Mouse (Mus musculus): Measurements from ENCODE around the gene Hddc3. TPM values are rescaled to one million over a fixed set of nuclear protein-coding genes. Genes with fewer than 3 reads are reported as not detected.

Hddc3 gene
- polyA plus RNA-seq (2016; fragmentation: Nextera tagmentation; extraction: Ambion mirVana) = 23.2 and 27.4 TPM in 2 replicates

GRCm38 (mm10) chr7:80342858-80343257 is at the start of gene Hddc3:
Hddc3 (plus strand) TSS chr7:80343104.
- H3K4me2 ChIP-seq (replicated peaks) = peak within 1 kb of the TSS; percentile 80
- peak within 1 kb of the TSS; percentile 59 for H3K4me3 ChIP-seq
- peak within 1 kb of the TSS; percentile 65 for H3K27ac ChIP-seq
- under 1% methylated on average over 25 of the region's 25 CpGs for WGBS
- no peaks in the 10 kb centered on the region for H3K27me3 ChIP-seq
- H3K9ac ChIP-seq = peak within 1 kb of the TSS; percentile 75
- 0 out of 2 replicates have a peak, but pooled peaks cover 3% of the 10 kb centered on the region for H3K36me3 ChIP-seq
- no peaks in the 10 kb centered on the region for H3K9me3 ChIP-seq
- peaks cover 29% of the 10 kb centered on the region for H3K4me1 ChIP-seq
- no peak for ATAC-seq (ENCODE audit: insufficient number of reproducible peaks, insufficient read depth, low FRiP score, low TSS enrichment)

- H3K4me2 ChIP-seq (replicated peaks) = peak within 1 kb of the TSS; percentile 69
- peaks cover 8% of the 10 kb centered on the region; the same call in 1 of the 2 replicates for H3K36me3 ChIP-seq
- no peaks in the 10 kb centered on the region for H3K27me3 ChIP-seq
- peak within 1 kb of the TSS; percentile 79 for H3K9ac ChIP-seq
- H3K4me1 ChIP-seq = peaks cover 9% of the 10 kb centered on the region
- WGBS = under 1% methylated on average over 52 of the region's 52 CpGs
- H3K4me3 ChIP-seq = peak within 1 kb of the TSS; percentile 84
- H3K27ac ChIP-seq = peak within 1 kb of the TSS; percentile 90
- peak; percentile 98 for ATAC-seq (ENCODE audit: insufficient number of reproducible peaks, insufficient read depth, low FRiP score, low TSS enrichment)
- H3K9me3 ChIP-seq = no peaks in the 10 kb centered on the region
These were observed 48.7 kb upstream of the Hddc3 start, which contains the start of gene Prc1 for GRCm38 (mm10) chr7:80294062-80294763. Prc1 (plus strand) TSS chr7:80294450.

DNA sequence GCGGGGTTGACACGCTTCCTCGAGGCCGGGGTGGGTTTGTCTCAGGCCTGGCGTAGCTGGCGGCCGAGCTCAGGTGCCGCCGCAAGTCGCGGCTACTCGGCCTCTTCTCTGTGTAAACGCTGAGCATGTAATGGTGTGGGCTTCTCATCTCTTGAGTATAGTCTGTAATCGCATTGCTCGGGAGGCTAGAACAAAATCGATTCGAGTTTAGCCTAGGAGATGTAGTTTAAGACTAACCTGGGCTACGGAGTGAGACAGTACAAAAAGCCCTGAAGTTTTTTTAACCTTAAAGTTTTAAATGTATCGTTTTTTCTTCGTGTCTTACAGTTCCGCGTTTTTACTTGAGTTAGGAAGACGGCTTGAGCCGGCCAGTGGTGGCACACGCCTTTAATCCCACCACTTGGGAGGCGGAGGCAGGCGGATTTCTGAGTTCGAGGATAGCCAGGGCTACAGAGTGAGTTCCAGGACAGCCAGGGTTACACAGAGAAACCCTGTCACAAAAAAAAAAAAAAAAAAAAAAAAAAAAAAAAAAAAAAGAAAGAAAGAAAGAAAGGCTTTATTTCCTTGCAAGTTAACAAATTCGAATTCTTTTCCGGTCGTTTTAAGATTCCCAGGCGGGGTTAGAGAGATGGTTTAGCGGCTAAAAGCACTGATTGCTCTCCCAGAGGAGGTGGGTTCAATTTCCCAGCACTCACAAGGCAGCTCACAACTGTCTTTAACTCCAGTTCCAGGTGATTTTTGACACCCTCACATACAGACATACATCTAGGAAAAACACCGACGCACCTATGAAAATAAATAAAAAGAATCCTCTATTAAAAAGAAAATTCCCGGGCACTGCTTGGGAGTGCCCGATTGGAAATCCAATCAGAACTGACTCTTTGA is 47.9 kb upstream of the Hddc3 start:
- Histone ChIP-seq H3K9me3 (no peaks in the 10 kb centered on the region), H3K36me3 (peaks cover 9% of the 10 kb centered on the region), H3K4me3 (peak overlapping the region; percentile 84), H3K27me3 (no peaks in the 10 kb centered on the region), H3K4me1 (peaks cover 9% of the 10 kb centered on the region), H3K4me2 (replicated peaks) (peak overlapping the region; percentile 69), H3K27ac (peak overlapping the region; percentile 90), H3K9ac (peak overlapping the region; percentile 79)
- WGBS = 9% methylated on average over 37 of the region's 37 CpGs
- ATAC-seq (ENCODE audit: insufficient number of reproducible peaks, insufficient read depth, low FRiP score, low TSS enrichment) = no peak; the same call in 1 of the 2 replicates

DNA sequence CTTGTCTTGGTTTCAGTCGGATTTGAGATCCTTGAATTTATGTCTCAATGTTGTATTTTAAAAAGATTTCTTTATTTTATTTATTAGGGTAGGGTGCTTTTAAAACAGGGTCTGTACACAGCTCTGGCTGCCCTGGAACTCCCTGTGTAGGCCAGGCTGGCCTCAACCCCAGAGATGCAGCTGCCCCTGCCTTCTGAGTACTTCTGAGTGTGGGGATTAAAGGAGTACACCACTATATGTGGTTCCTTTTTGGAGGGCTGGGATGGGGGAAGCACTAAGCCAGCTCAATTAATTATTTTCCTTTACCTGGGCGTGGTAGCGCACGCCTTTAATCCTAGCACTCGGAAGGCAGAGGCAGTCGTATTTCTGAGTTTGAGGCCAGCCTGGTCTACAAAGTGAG is 46.4 kb upstream of the Hddc3 start:
- Histone ChIP-seq H3K4me3 (no peak overlapping the region), H3K36me3 (peaks cover 18% of the 10 kb centered on the region), H3K27me3 (no peaks in the 10 kb centered on the region), H3K4me2 (replicated peaks) (peak overlapping the region; percentile 69), H3K9me3 (no peaks in the 10 kb centered on the region), H3K4me1 (peaks cover 9% of the 10 kb centered on the region), H3K9ac (no peak overlapping the region), H3K27ac (no peak overlapping the region)
- ATAC-seq (ENCODE audit: insufficient number of reproducible peaks, insufficient read depth, low FRiP score, low TSS enrichment) = no peak
- 93% methylated on average over 6 of the region's 6 CpGs for WGBS

DNA sequence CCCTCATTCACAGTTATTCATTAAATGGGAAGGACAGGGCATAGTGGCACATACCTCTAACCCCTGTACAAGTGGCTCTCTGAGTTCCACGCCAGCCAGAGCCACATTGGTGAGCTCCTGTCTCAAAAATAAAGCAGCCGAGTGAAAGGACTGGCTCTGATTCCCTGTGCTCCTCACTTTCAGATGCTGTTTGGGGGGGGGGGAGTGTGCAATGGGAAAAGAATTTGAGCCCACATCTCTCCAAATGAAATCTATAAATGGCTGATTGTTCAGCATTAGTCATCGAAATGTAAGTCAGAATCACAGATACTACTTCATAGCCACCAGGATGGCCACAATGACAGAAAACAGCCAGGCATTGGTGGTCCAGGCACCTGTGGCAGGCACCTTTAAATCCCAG is 45.9 kb upstream of the Hddc3 start:
- no peak overlapping the region for H3K27ac ChIP-seq
- ATAC-seq (ENCODE audit: insufficient number of reproducible peaks, insufficient read depth, low FRiP score, low TSS enrichment) = no peak
- 81% methylated on average over 3 of the region's 3 CpGs for WGBS
- H3K4me1 ChIP-seq = peaks cover 9% of the 10 kb centered on the region
- H3K9me3 ChIP-seq = no peaks in the 10 kb centered on the region
- no peaks in the 10 kb centered on the region for H3K27me3 ChIP-seq
- peaks cover 24% of the 10 kb centered on the region for H3K36me3 ChIP-seq
- no peak overlapping the region for H3K4me2 ChIP-seq (replicated peaks)
- no peak overlapping the region for H3K9ac ChIP-seq
- no peak overlapping the region for H3K4me3 ChIP-seq

DNA sequence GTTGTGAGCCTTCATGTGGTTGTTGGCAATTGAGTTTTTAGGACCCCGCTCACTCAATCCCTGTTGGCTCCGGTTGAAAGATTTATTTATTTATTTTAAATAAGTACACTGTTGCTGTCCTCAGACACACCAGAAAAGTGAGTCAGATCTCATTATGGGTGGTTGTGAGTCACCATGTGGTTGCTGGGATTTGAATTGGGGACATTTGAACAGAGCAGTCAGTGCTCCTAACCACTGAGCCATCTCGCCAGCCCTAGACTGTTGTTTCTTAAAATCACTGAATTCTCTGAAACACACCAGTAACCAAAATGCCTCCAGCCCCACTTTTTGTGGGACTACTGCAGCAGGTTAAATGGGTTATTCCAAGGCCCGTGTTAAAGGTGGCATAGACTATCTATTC is 44.1 kb upstream of the Hddc3 start:
- no peak overlapping the region for H3K9ac ChIP-seq
- no peak overlapping the region for H3K27ac ChIP-seq
- H3K27me3 ChIP-seq = no peaks in the 10 kb centered on the region
- peaks cover 35% of the 10 kb centered on the region for H3K36me3 ChIP-seq
- no peak for ATAC-seq (ENCODE audit: insufficient number of reproducible peaks, insufficient read depth, low FRiP score, low TSS enrichment)
- no peak overlapping the region for H3K4me2 ChIP-seq (replicated peaks)
- no peak overlapping the region for H3K4me3 ChIP-seq
- H3K4me1 ChIP-seq = peaks cover 9% of the 10 kb centered on the region
- WGBS = 92% methylated on average over 4 of the region's 4 CpGs
- no peaks in the 10 kb centered on the region for H3K9me3 ChIP-seq

DNA sequence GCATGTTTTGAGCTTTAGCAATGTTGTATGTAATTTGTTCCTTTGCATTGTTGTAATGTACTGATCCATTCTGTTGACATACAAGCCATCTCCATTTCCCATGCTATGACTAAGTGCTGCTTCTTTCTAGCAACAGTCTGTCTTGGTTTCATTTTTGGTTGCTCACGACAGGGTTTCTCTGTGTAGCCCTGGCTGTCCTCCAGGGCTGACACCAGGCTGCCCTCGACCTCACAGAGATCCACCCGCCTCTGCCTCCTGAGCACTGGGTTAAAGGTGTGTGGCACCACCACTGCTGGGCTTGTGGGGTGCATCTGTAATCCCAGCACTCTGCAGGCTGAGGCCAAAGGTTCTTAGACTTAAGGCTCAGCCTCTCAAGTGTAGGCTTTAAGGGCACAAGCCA is 43.3 kb upstream of the Hddc3 start:
- H3K9me3 ChIP-seq = no peaks in the 10 kb centered on the region
- no peak overlapping the region for H3K4me2 ChIP-seq (replicated peaks)
- H3K4me1 ChIP-seq = peaks cover 9% of the 10 kb centered on the region
- H3K27ac ChIP-seq = no peak overlapping the region
- 87% methylated on average over 3 of the region's 3 CpGs for WGBS
- no peak overlapping the region for H3K9ac ChIP-seq
- no peaks in the 10 kb centered on the region for H3K27me3 ChIP-seq
- no peak for ATAC-seq (ENCODE audit: insufficient number of reproducible peaks, insufficient read depth, low FRiP score, low TSS enrichment)
- no peak overlapping the region for H3K4me3 ChIP-seq
- H3K36me3 ChIP-seq = peaks cover 43% of the 10 kb centered on the region

DNA sequence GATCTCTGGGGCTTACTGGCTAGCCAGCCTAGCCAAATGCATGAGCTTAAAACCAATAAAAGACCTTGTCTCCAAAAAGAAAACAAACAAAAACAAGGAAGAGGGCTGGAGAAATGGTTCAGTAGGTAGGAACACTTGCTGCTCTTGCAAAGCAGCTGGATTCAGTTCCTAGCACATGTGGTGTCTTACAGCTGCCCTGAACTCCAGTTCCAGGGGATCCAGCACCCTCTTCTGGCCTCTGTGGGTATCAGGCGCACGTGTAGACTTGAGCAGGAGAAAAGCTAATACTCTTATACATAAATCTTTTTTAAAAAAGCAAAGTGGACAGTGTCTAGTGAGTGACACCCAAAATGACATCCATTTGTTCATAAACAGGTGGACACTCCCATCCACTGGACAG is 41.4 kb upstream of the Hddc3 start:
- H3K4me1 ChIP-seq = no peaks in the 10 kb centered on the region; the same call in 1 of the 2 replicates
- H3K4me3 ChIP-seq = no peak overlapping the region
- no peak for ATAC-seq (ENCODE audit: insufficient number of reproducible peaks, insufficient read depth, low FRiP score, low TSS enrichment)
- no peak overlapping the region for H3K9ac ChIP-seq
- H3K36me3 ChIP-seq = peaks cover 62% of the 10 kb centered on the region
- H3K27me3 ChIP-seq = no peaks in the 10 kb centered on the region
- H3K4me2 ChIP-seq (replicated peaks) = no peak overlapping the region
- H3K27ac ChIP-seq = no peak overlapping the region
- H3K9me3 ChIP-seq = no peaks in the 10 kb centered on the region
- 78% methylated on average over 2 of the region's 2 CpGs for WGBS

- WGBS = 85% methylated on average over 3 of the region's 3 CpGs
- H3K36me3 ChIP-seq = peaks cover 89% of the 10 kb centered on the region
- no peaks in the 10 kb centered on the region for H3K27me3 ChIP-seq
These were observed 35.1 kb upstream of the Hddc3 start for GRCm38 (mm10) chr7:80307766-80308165.

DNA sequence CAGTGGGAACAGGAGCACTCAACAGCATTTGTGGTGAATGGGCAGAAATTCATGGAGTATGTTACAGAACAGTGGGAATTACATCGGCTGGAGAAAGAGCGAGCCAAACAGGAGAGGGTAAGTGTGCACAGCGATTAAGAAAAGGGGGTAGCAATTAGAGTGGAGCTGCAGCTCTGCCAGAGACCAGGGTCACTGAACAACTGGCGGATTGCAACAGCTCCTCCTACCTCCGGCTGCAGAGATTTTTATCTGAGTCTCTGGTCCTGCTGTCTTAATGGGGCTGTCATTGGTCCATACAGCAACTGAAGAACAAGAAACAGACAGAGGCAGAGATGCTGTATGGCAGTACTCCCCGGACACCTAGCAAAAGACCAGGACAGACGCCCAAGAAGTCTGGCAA is 32.1 kb upstream of the Hddc3 start:
- WGBS = 87% methylated on average over 7 of the region's 7 CpGs
- Histone ChIP-seq H3K4me2 (replicated peaks) (no peak overlapping the region), H3K9me3 (no peaks in the 10 kb centered on the region), H3K27ac (no peak overlapping the region), H3K36me3 (peaks cover 89% of the 10 kb centered on the region), H3K4me1 (no peaks in the 10 kb centered on the region), H3K4me3 (no peak overlapping the region), H3K9ac (no peak overlapping the region), H3K27me3 (no peaks in the 10 kb centered on the region)
- ATAC-seq (ENCODE audit: insufficient number of reproducible peaks, insufficient read depth, low FRiP score, low TSS enrichment) = no peak

More at GRCm38 (mm10) chr7:80307766-80308165, 35.1 kb upstream of the Hddc3 start:
- Histone ChIP-seq H3K4me2 (replicated peaks) (no peak overlapping the region), H3K4me1 (no peaks in the 10 kb centered on the region), H3K9me3 (no peaks in the 10 kb centered on the region), H3K4me3 (no peak overlapping the region), H3K27ac (no peak overlapping the region), H3K9ac (no peak overlapping the region)
- ATAC-seq (ENCODE audit: insufficient number of reproducible peaks, insufficient read depth, low FRiP score, low TSS enrichment) = no peak

GRCm38 (mm10) chr7:80315733-80316132 is 27.2 kb upstream of the Hddc3 start:
- Histone ChIP-seq H3K4me1 (no peaks in the 10 kb centered on the region), H3K9me3 (no peaks in the 10 kb centered on the region), H3K4me3 (no peak overlapping the region), H3K9ac (no peak overlapping the region), H3K27me3 (no peaks in the 10 kb centered on the region), H3K36me3 (peaks cover 70% of the 10 kb centered on the region), H3K4me2 (replicated peaks) (no peak overlapping the region), H3K27ac (no peak overlapping the region)
- WGBS = 80% methylated on average over 2 of the region's 2 CpGs
- ATAC-seq (ENCODE audit: insufficient number of reproducible peaks, insufficient read depth, low FRiP score, low TSS enrichment) = no peak

All from embryonic facial prominence, embryonic 12.5 days (tissue).